Mouse (Mus musculus) hindbrain, embryonic 14.5 days (tissue): ENCODE measurements around the gene Gpd1. TPM values are rescaled to one million over a fixed set of nuclear protein-coding genes. Genes with fewer than 3 reads are reported as not detected.

Source experiments
- ATAC-seq: fragments of 200-750 bp; cut with Nextera tagmentation; 2 replicates; pipeline ENCODE4 v1.8.0; 2017; ENCODE audit warnings: moderate number of reproducible peaks, mild to moderate bottlenecking, moderate TSS enrichment, moderate library complexity; ENCODE audit not compliant: low FRiP score
- DNase-seq: peaks from one replicate; pipeline ENCODE4 v3.0.0-alpha.2; 2015; ENCODE audit warnings: low spot score
- H3K27ac ChIP-seq: fragments of 300-500 bp; sonication (generic); 2 replicates; pipeline ENCODE4 v1.5.1; 2014; ENCODE audit warnings: mild to moderate bottlenecking, moderate library complexity
- H3K27me3 ChIP-seq: fragments of 300-500 bp; sonication (generic); 2 replicates; pipeline ENCODE4 v1.6.1; 2014; ENCODE audit warnings: mild to moderate bottlenecking, low read length, mixed read lengths; ENCODE audit not compliant: control insufficient read depth, insufficient read depth
- H3K36me3 ChIP-seq: fragments of 300-500 bp; sonication (generic); replicated peaks from 2 replicates; pipeline ENCODE4 v1.6.1; 2014; ENCODE audit not compliant: control insufficient read depth, insufficient read depth
- H3K4me1 ChIP-seq: fragments of 300-500 bp; sonication (generic); replicated peaks from 2 replicates; pipeline ENCODE4 v1.6.1; 2014; ENCODE audit warnings: antibody characterized with exemption, low read length, mixed read lengths; ENCODE audit not compliant: control insufficient read depth, insufficient read depth
- H3K4me2 ChIP-seq: fragments of 300-500 bp; sonication (generic); replicated peaks from 2 replicates; pipeline ENCODE4 v1.6.1; 2014; ENCODE audit warnings: mild to moderate bottlenecking, moderate library complexity
- H3K4me3 ChIP-seq: fragments of 300-500 bp; sonication (generic); replicated peaks from 2 replicates; pipeline ENCODE4 v1.5.1; 2014; ENCODE audit warnings: mild to moderate bottlenecking, low read length
- H3K9ac ChIP-seq: fragments of 300-500 bp; sonication (generic); 2 replicates; pipeline ENCODE4 v1.6.1; 2014
- H3K9me3 ChIP-seq: fragments of 300-500 bp; sonication (generic); 2 replicates; pipeline ENCODE4 v1.6.1; 2016; ENCODE audit warnings: low read length; ENCODE audit not compliant: control insufficient read depth
- WGBS: fragments of 180-500 bp; shearing (Covaris S2); extraction: QIAGEN DNeasy Blood & Tissue Kit; methylation state at CpG from one replicate; pipeline ENCODE4 v1.1.7; 2014; 5-methylcytosine and 5-hydroxymethylcytosine counted together
- polyA plus RNA-seq: library from polyadenylated mRNA; unstranded; fragments of >200 nt; fragmentation: Nextera tagmentation; extraction: Ambion mirVana; gene quantifications from 2 replicates; pipeline ENCODE4 v1.2.1, GENCODE M21; 2014

Gpd1 gene
- polyA plus RNA-seq, 1 experiment from 2014 or later, result 2.0 TPM

GRCm38 (mm10) chr15:99731167-99731566 lies 13.9 kb downstream of the Gpd1 start:
- 100% methylated on average over 2 of the region's 2 CpGs for WGBS
- Histone ChIP-seq H3K9me3 (no peaks in the 10 kb centered on the region), H3K9ac (no peak overlapping the region), H3K27me3 (no peaks in the 10 kb centered on the region), H3K4me2 (no peak overlapping the region), H3K4me3 (no peak overlapping the region), H3K4me1 (peaks cover 6% of the 10 kb centered on the region), H3K27ac (no peak overlapping the region), H3K36me3 (peaks cover 50% of the 10 kb centered on the region)
- no peak for ATAC-seq
- DNase-seq, result no peak

- Histone ChIP-seq H3K27ac (no peak overlapping the region), H3K9me3 (no peaks in the 10 kb centered on the region), H3K4me1 (peaks cover under 1% of the 10 kb centered on the region), H3K4me3 (no peak overlapping the region), H3K27me3 (no peaks in the 10 kb centered on the region), H3K9ac (no peak overlapping the region), H3K4me2 (no peak overlapping the region), H3K36me3 (peaks cover 55% of the 10 kb centered on the region)
- 93% methylated on average over 3 of the region's 3 CpGs for WGBS
- DNase-seq, result no peak
- ATAC-seq, result no peak
Observed at GRCm38 (mm10) chr15:99731678-99732077, 14.4 kb downstream of the Gpd1 start.

- DNase-seq (no peak), ATAC-seq (no peak)
- Histone ChIP-seq H3K4me3 (no peak overlapping the region), H3K4me2 (no peak overlapping the region), H3K27me3 (no peaks in the 10 kb centered on the region), H3K4me1 (no peaks in the 10 kb centered on the region; the same call in 1 of the 2 replicates), H3K27ac (no peak overlapping the region), H3K9ac (no peak overlapping the region), H3K36me3 (peaks cover 61% of the 10 kb centered on the region), H3K9me3 (no peaks in the 10 kb centered on the region)
- WGBS, result 96% methylated on average over 5 of the region's 5 CpGs
Observed at GRCm38 (mm10) chr15:99733186-99733585, 15.9 kb downstream of the Gpd1 start.

- Histone ChIP-seq H3K4me2 (no peak overlapping the region), H3K9ac (no peak overlapping the region), H3K27ac (no peak overlapping the region; the same call in 1 of the 2 replicates), H3K4me1 (no peaks in the 10 kb centered on the region; the same call in 1 of the 2 replicates), H3K36me3 (peaks cover 74% of the 10 kb centered on the region), H3K9me3 (no peaks in the 10 kb centered on the region), H3K4me3 (no peak overlapping the region), H3K27me3 (no peaks in the 10 kb centered on the region)
- no peak for ATAC-seq
- DNase-seq, result no peak
- 98% methylated on average over 2 of the region's 2 CpGs for WGBS
Observed at GRCm38 (mm10) chr15:99735631-99736030, 18.3 kb downstream of the Gpd1 start.

- Histone ChIP-seq H3K4me2 (no peak overlapping the region), H3K36me3 (peaks cover 85% of the 10 kb centered on the region), H3K9ac (no peak overlapping the region), H3K27me3 (no peaks in the 10 kb centered on the region), H3K9me3 (no peaks in the 10 kb centered on the region), H3K4me1 (no peaks in the 10 kb centered on the region; the same call in 1 of the 2 replicates), H3K27ac (no peak overlapping the region), H3K4me3 (no peak overlapping the region)
- DNase-seq (no peak), ATAC-seq (no peak)
- WGBS, result 88% methylated on average over 11 of the region's 11 CpGs
Observed at GRCm38 (mm10) chr15:99736675-99737074, 19.4 kb downstream of the Gpd1 start.

- WGBS, result 90% methylated on average over 4 of the region's 4 CpGs
- DNase-seq, result no peak
- Histone ChIP-seq H3K9me3 (no peaks in the 10 kb centered on the region), H3K4me3 (no peak overlapping the region), H3K4me1 (no peaks in the 10 kb centered on the region; the same call in 1 of the 2 replicates), H3K4me2 (no peak overlapping the region), H3K36me3 (peaks cover 81% of the 10 kb centered on the region), H3K27me3 (no peaks in the 10 kb centered on the region), H3K27ac (no peak overlapping the region), H3K9ac (no peak overlapping the region)
- no peak for ATAC-seq
Observed at GRCm38 (mm10) chr15:99740229-99740628, 22.9 kb downstream of the Gpd1 start.

- WGBS, result 79% methylated on average over 3 of the region's 3 CpGs
- Histone ChIP-seq H3K27me3 (no peaks in the 10 kb centered on the region), H3K9me3 (no peaks in the 10 kb centered on the region), H3K4me3 (no peak overlapping the region), H3K36me3 (peaks cover 8% of the 10 kb centered on the region), H3K27ac (no peak overlapping the region), H3K4me2 (no peak overlapping the region), H3K9ac (no peak overlapping the region), H3K4me1 (no peaks in the 10 kb centered on the region)
- no peak for DNase-seq
- ATAC-seq, result no peak
Observed at GRCm38 (mm10) chr15:99754204-99754603, 36.9 kb downstream of the Gpd1 start.

GRCm38 (mm10) chr15:99767467-99767866 lies 50.2 kb downstream of the Gpd1 start:
- 88% methylated on average over 4 of the region's 4 CpGs for WGBS
- no peak for ATAC-seq

GRCm38 (mm10) chr15:99768761-99769160 lies 51.4 kb downstream of the Gpd1 start:
- Histone ChIP-seq H3K27ac (no peak overlapping the region), H3K27me3 (no peaks in the 10 kb centered on the region), H3K4me1 (peaks cover 15% of the 10 kb centered on the region), H3K36me3 (no peaks in the 10 kb centered on the region), H3K9me3 (no peaks in the 10 kb centered on the region), H3K9ac (no peak overlapping the region), H3K4me2 (no peak overlapping the region), H3K4me3 (no peak overlapping the region)
- ATAC-seq, result no peak
- WGBS, result 97% methylated on average over 1 of the region's 1 CpGs
- DNase-seq, result no peak

More at GRCm38 (mm10) chr15:99767467-99767866, 50.2 kb downstream of the Gpd1 start:
- Histone ChIP-seq H3K9ac (no peak overlapping the region), H3K4me3 (no peak overlapping the region), H3K4me2 (no peak overlapping the region), H3K36me3 (no peaks in the 10 kb centered on the region), H3K27ac (no peak overlapping the region), H3K9me3 (no peaks in the 10 kb centered on the region), H3K4me1 (peaks cover 12% of the 10 kb centered on the region), H3K27me3 (no peaks in the 10 kb centered on the region)
- DNase-seq, result no peak

GRCm38 (mm10) chr15:99771004-99771500 lies 53.7 kb downstream of the Gpd1 start:
- Histone ChIP-seq H3K4me2 (peak overlapping the region; percentile 52), H3K36me3 (no peaks in the 10 kb centered on the region), H3K4me3 (peak overlapping the region; percentile 71), H3K9me3 (no peaks in the 10 kb centered on the region), H3K27me3 (no peaks in the 10 kb centered on the region), H3K9ac (peak overlapping the region; percentile 86), H3K27ac (no peak overlapping the region), H3K4me1 (peaks cover 15% of the 10 kb centered on the region)
- no peak for DNase-seq
- 34% methylated on average over 5 of the region's 5 CpGs for WGBS
- no peak for ATAC-seq
